Mouse (Mus musculus) midbrain, embryonic 15.5 days (tissue): ENCODE measurements around the gene Abhd17a. TPM values are rescaled to one million over a fixed set of nuclear protein-coding genes. Genes with fewer than 3 reads are reported as not detected.
"Not testable (repeated sequence)": the region's sequence is repeated elsewhere in the genome, so short reads cannot be mapped to it uniquely, and the experiment has no call there.

ENCODE experiments used
- ATAC-seq: fragments of 200-750 bp; cut with Nextera tagmentation; replicated peaks from 2 replicates; pipeline ENCODE4 v1.8.0; 2017; ENCODE audit warnings: moderate TSS enrichment
- H3K27ac ChIP-seq: fragments of 300-500 bp; sonication (generic); 2 replicates; pipeline ENCODE4 v1.5.1; 2015; ENCODE audit warnings: mild to moderate bottlenecking, inconsistent platforms
- H3K27me3 ChIP-seq: fragments of 300-500 bp; sonication (generic); replicated peaks from 2 replicates; pipeline ENCODE4 v1.6.1; 2015; ENCODE audit warnings: inconsistent platforms
- H3K36me3 ChIP-seq: fragments of 300-500 bp; sonication (generic); replicated peaks from 2 replicates; pipeline ENCODE4 v1.6.1; 2015; ENCODE audit warnings: inconsistent platforms
- H3K4me1 ChIP-seq: fragments of 300-500 bp; sonication (generic); 2 replicates; pipeline ENCODE4 v1.6.1; 2015; ENCODE audit warnings: inconsistent platforms
- H3K4me2 ChIP-seq: fragments of 300-500 bp; sonication (generic); 2 replicates; pipeline ENCODE4 v1.6.1; 2015; ENCODE audit warnings: inconsistent platforms, mild to moderate bottlenecking, moderate library complexity
- H3K4me3 ChIP-seq: fragments of 300-500 bp; sonication (generic); 2 replicates; pipeline ENCODE4 v1.5.1; 2015; ENCODE audit warnings: mild to moderate bottlenecking, inconsistent platforms
- H3K9ac ChIP-seq: fragments of 300-500 bp; sonication (generic); 2 replicates; pipeline ENCODE4 v1.6.1; 2015; ENCODE audit warnings: mild to moderate bottlenecking, inconsistent platforms
- H3K9me3 ChIP-seq: fragments of 300-500 bp; sonication (generic); 2 replicates; pipeline ENCODE4 v1.6.1; 2016; ENCODE audit warnings: inconsistent platforms
- WGBS: fragments of 180-500 bp; shearing (Covaris S2); methylation state at CpG from one replicate; pipeline ENCODE4 v1.1.7; 2015; ENCODE audit warnings: mixed read lengths; 5-methylcytosine and 5-hydroxymethylcytosine counted together
- polyA plus RNA-seq: library from polyadenylated mRNA; unstranded; fragments of >200 nt; fragmentation: Nextera tagmentation; extraction: Ambion mirVana; gene quantifications from 2 replicates; pipeline ENCODE4 v1.2.1, GENCODE M21; 2015

Abhd17a gene
- polyA plus RNA-seq, 1 experiment from 2014 or later = 126 TPM

DNA sequence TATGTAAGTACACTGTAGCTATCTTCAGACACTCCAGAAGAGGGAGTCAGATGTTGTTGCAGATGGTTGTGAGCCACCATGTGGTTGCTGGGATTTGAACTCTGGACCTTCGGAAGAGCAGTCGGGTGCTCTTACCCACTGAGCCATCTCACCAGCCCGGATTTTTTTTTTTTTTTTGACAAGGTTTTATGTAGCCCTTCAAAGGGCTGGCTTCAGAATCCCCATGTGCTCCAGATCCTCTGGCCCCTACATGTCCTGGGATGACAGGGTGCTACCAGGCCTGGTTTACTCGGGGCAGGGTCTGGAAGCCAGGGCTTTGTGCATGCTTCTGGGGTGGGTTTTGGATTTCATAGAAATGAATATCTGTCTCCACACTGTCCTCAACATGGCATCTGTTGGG, 15.6 kb upstream of the Abhd17a start, which contains the start of gene Gm49322:
Gene Gm49322 (plus strand): TSS at position 301 of the 400 bp plus-strand sequence.
- whole genome bisulfite sequencing = 86% methylated on average over 4 of the region's 4 CpGs
- not testable (repeated sequence) for H3K27me3 ChIP-seq

DNA sequence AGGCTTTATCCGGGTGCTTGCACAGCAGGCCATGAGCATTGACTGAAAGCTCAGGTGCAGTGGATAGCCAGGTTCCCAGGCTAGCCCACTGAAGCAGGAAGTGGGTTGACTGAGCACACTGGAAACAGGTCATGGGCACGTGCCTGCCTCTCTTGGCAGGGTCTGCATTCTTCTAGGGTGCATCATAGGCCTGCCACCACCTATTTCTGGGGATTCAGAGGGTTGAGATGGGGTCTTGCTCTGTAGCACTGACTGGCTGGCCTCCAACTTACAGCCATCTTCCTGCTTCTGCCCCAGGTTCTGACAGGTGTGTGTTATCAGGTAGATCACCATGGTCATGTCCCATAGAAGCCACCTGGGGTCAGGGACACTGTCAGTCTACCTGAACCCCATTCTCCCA, 14.8 kb upstream of the Abhd17a start:
- Histone ChIP-seq H3K36me3 (peaks cover 16% of the 10 kb centered on the region; the same call in 1 of the 2 replicates), H3K4me2 (no peak overlapping the region), H3K4me3 (no peak overlapping the region), H3K9ac (no peak overlapping the region), H3K27ac (no peak overlapping the region), H3K27me3 (no peaks in the 10 kb centered on the region), H3K9me3 (no peaks in the 10 kb centered on the region), H3K4me1 (peaks cover 19% of the 10 kb centered on the region)
- 92% methylated on average over 2 of the region's 2 CpGs for WGBS
- no peak for ATAC-seq

More for the DNA sequence above, 15.6 kb upstream of the Abhd17a start, which contains the start of gene Gm49322:
- ATAC-seq, H3K4me2 ChIP-seq, H3K9me3 ChIP-seq, H3K4me3 ChIP-seq, H3K27ac ChIP-seq, H3K9ac ChIP-seq: not testable (repeated sequence)
- H3K4me1 ChIP-seq = peaks cover 19% of the 10 kb centered on the region
- peaks cover 16% of the 10 kb centered on the region; the same call in 1 of the 2 replicates for H3K36me3 ChIP-seq

DNA sequence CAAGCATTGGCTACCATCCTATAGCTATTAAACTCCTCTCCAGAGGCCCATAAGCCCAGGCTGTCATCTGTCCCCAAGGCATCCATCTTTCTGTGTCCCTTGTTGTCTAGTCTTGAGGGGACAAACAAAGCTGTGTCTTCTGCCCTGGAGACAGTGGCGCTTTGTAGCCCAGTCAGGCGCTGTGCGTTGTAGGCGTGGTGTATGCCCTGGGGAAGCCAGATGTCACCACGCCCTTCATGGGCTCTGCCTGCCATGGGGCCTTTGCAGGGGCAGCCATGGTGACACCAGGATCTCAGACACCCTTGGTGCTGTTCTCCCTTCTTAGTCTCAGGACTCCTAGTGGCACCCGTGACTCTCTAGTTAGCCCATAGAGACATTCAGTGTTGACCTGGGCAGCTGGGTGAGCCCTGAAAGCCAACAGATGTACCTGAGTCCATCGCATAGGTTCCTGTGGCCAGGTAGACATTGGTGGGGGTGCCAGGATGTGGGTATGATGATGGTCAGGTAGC, 13.9 kb upstream of the Abhd17a start:
- Histone ChIP-seq H3K4me2 (peak overlapping the region; percentile 69), H3K27me3 (no peaks in the 10 kb centered on the region), H3K27ac (no peak overlapping the region), H3K36me3 (peaks cover 13% of the 10 kb centered on the region; the same call in 1 of the 2 replicates), H3K4me3 (peak overlapping the region; percentile 70; the same call in 1 of the 2 replicates), H3K9ac (peak overlapping the region; percentile 50), H3K4me1 (peaks cover 19% of the 10 kb centered on the region), H3K9me3 (no peaks in the 10 kb centered on the region)
- ATAC-seq = no peak
- WGBS = 93% methylated on average over 7 of the region's 7 CpGs

DNA sequence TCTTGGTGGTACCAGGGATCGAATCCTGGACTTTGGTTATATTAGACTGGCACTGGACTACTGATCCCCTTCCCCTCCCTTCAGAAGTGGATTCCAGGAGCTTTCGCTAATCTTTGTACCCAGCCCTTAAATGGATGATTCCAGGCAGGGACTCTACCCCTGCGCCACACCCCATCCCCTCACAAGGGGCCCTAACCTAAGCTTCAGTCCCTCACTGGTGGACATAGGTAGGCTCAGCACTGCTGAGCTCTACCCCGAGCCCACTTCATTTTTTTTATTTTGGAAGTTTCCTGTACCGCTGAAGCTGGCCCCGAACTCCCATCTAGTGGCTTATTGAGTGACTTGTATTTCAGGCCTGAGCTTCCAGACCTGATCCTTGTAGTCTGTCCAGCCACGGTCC, 13.2 kb upstream of the Abhd17a start:
- 32% methylated on average over 7 of the region's 7 CpGs for WGBS

DNA sequence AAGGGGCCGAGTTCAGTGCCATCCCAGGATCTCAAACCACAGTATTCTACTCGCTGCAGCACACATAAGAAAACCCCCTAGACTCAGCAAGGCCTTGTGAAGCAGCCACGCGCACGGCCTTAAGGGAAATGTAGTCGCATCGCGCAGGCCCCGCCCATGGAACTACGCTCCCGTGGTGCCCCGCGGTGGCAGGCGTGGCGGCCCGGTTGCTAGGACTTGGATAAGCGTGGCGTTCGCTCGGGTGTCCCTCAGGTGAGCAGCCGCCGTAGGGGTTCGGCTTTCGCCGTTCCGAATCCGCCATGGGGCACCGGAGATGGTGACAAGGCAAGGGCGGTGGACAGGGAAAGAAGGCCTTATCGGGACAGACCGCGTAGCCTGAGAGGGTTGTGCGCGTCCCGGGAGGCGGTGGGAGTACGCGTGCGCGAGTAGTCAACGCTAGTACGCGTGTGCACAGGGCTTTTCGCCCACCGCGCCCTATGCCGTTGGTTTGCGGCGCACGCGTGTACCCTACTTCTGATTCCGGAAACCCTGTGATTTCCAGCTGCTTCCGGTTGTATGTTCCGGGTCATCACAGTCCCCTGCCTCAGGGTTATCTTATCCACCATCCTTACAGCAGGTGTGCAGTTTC, 12.7 kb upstream of the Abhd17a start, which contains the start of the genes Scamp4 and Adat3:
Gene Scamp4 (plus strand): TSS at position 175 of the 628 bp plus-strand sequence.
Gene Adat3 (plus strand): TSS at position 183 of the 628 bp plus-strand sequence.
- peaks cover 19% of the 10 kb centered on the region for H3K4me1 ChIP-seq
- WGBS = under 1% methylated on average over 54 of the region's 54 CpGs

More for the DNA sequence above, 13.2 kb upstream of the Abhd17a start:
- Histone ChIP-seq H3K36me3 (peaks cover 13% of the 10 kb centered on the region; the same call in 1 of the 2 replicates), H3K4me1 (peaks cover 19% of the 10 kb centered on the region), H3K4me3 (peak overlapping the region; percentile 70), H3K4me2 (peak overlapping the region; percentile 69), H3K27me3 (no peaks in the 10 kb centered on the region), H3K9ac (peak overlapping the region; percentile 50), H3K27ac (peak overlapping the region; percentile 90), H3K9me3 (no peaks in the 10 kb centered on the region)
- ATAC-seq = peak; percentile 21

DNA sequence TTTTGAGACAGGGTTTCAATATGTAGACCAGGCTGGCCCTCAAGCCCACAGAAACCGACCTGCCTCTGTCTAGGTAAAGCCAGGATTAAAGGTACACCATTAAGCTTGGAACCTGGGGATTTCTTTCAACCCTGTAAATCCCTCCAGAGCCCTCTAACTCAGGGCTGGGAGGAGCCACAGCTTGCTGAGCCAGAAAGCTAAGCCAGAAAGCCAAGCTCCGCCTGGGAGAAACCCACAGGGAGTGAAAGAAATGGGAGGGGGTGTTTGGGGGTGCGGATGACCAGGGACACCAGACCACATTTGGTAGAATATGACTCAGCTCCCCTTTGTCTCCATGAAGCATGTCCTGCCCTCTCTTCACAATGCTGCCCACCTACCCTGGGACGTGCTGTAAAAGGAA, 6.2 kb upstream of the Abhd17a start:
- Histone ChIP-seq H3K9me3 (no peaks in the 10 kb centered on the region), H3K9ac (no peak overlapping the region), H3K27ac (no peak overlapping the region), H3K27me3 (no peaks in the 10 kb centered on the region), H3K4me3 (no peak overlapping the region), H3K4me2 (no peak overlapping the region), H3K4me1 (no peaks in the 10 kb centered on the region), H3K36me3 (no peaks in the 10 kb centered on the region)
- WGBS = 42% methylated on average over 4 of the region's 4 CpGs
- no peak for ATAC-seq

More for the DNA sequence above, 12.7 kb upstream of the Abhd17a start, which contains the start of the genes Scamp4 and Adat3:
- Histone ChIP-seq H3K27ac (peak within 1 kb of the TSS; percentile 90), H3K4me3 (peak within 1 kb of the TSS; percentile 70), H3K9me3 (no peaks in the 10 kb centered on the region), H3K27me3 (no peaks in the 10 kb centered on the region), H3K4me2 (peak within 1 kb of the TSS; percentile 69), H3K9ac (peak within 1 kb of the TSS; percentile 50), H3K36me3 (peaks cover 13% of the 10 kb centered on the region; the same call in 1 of the 2 replicates)
- peak; percentile 95 for ATAC-seq

DNA sequence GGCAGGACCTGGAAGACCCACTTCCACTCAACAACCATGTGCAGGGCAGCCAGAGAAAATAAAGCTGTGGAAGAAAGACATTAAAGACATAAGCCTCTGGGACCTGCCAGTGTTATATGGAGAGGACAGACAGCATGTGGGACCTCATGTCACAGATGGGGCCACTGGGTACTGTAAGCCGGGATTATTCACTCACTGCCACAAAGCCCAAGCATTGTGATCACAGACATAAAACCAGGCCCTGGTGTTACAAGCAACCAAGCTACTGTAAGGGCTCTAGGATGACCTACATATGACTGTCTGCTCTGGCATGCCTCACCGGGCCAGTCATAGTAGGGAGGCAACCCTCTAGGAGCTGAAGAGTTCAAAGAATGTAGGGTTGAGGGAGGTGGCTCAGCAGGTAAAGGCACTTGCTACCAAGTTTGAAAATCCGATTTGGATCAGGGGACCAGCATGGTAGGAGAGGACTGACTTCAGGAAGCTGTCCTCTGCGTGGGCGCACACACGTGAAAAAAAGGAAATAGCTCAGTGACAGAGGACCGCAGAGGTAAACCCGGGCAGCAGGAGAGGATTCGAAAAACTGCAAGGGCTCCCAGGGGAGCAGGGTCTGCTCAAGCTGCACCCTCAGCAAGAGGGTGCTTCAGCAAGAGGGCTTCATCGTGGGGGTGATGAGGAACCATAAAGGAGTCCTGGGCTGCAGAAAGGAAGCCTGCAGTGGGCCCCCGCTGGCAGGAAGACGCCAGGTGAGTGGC, 838 bp downstream of the Abhd17a start:
- Histone ChIP-seq H3K9me3 (no peaks in the 10 kb centered on the region), H3K4me1 (peaks cover 26% of the 10 kb centered on the region), H3K4me3 (peak overlapping the region; percentile 89), H3K27me3 (no peaks in the 10 kb centered on the region), H3K9ac (peak overlapping the region; percentile 89), H3K4me2 (peak overlapping the region; percentile 98), H3K27ac (peak overlapping the region; percentile 75), H3K36me3 (no peaks in the 10 kb centered on the region)
- WGBS = 21% methylated on average over 12 of the region's 12 CpGs
- peak; percentile 7 for ATAC-seq

DNA sequence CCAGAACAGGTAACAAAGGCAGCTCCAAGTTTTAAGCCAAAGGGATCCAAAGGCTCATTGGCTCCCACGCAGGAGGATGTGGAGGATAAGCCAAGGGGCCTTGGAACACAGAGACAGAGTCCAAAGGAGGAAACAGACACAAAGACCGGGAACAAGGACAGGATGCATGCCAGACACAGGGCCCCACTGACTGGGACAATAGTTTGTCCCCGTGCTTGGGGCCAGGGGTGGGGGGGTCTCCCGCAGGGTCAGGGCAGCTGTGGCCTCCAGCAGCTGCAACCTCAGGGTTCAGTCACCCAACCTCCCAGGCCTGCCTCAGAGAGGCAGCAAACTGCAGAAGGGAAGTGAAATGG, 2.9 kb downstream of the Abhd17a start:
- Histone ChIP-seq H3K9ac (no peak overlapping the region), H3K27ac (no peak overlapping the region), H3K4me2 (no peak overlapping the region), H3K9me3 (no peaks in the 10 kb centered on the region), H3K27me3 (no peaks in the 10 kb centered on the region), H3K4me1 (peaks cover 26% of the 10 kb centered on the region), H3K4me3 (no peak overlapping the region), H3K36me3 (no peaks in the 10 kb centered on the region)
- 33% methylated on average over 4 of the region's 4 CpGs for WGBS
- no peak for ATAC-seq

DNA sequence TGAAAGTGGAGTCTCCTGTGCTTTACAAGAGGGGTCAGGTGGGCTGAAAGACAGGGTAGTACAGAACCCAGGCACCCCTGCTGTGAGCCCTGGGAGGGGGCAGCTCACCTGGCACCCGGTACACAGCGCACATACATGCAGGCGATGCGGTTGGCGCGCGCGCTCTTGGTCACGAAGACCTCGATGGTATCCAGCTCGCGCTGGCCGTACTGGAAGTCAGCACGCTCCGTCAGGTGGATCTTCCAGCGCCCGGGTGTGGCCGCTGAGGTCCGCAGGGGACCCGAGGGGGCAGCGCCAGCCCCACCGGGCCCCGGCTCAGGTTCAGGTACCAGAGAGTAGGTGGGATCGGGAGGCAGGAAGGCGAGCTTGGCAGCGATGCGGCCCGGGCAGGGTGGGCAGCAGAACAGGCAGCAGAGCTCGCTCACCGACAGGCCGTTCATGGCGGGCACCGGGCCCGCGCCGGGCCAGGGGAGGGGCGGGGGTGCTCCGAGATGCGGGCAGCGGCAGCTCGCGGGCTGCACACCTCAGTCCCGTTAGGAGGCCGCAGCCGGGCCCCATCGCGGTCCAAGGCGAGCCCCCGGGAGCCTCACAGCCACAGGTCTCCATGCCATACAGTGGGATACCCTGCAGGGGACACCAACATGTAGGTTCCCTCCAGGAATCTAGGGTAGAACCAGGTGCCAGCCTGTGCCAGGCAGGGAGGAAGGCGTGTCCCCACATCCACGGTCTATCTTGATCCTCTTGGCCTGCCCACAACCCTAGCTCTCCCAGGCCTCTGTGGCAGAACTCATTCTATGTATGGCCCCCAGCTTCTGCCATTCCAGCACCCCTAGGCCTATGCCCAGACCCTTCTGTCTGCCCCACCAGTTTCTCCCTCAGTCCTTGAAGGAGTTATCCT, 3.5 kb downstream of the Abhd17a start:
- H3K27me3 ChIP-seq = no peaks in the 10 kb centered on the region
- no peaks in the 10 kb centered on the region for H3K9me3 ChIP-seq
- WGBS = 95% methylated on average over 50 of the region's 51 CpGs
- H3K4me3 ChIP-seq = no peak overlapping the region
- H3K4me2 ChIP-seq = no peak overlapping the region
- H3K36me3 ChIP-seq = no peaks in the 10 kb centered on the region
- peaks cover 26% of the 10 kb centered on the region for H3K4me1 ChIP-seq
- no peak for ATAC-seq
- H3K27ac ChIP-seq = no peak overlapping the region
- H3K9ac ChIP-seq = no peak overlapping the region

DNA sequence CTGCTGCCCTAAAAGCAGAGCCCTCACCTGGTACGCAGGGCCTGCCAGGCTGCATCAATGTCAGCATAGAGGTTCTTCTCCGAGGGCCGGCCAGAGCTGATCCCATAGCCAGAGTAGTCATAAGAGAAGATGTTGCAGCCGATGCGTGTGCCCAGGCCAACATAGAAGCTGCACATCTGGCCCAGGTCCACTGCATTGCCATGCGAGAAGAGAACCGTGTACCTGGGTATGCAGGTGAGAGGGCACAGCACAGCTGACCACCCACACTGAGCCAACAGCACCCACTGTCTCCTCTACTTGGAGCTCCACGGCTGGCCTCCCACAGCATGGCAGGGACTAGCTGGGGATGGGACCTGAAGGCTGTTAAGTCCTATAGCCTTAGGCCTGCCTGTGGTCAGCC, 4.6 kb downstream of the Abhd17a start:
- no peak overlapping the region for H3K27ac ChIP-seq
- no peak for ATAC-seq
- H3K9ac ChIP-seq = no peak overlapping the region
- 94% methylated on average over 8 of the region's 8 CpGs for WGBS
- no peaks in the 10 kb centered on the region for H3K9me3 ChIP-seq
- H3K4me2 ChIP-seq = no peak overlapping the region
- H3K36me3 ChIP-seq = no peaks in the 10 kb centered on the region
- H3K4me1 ChIP-seq = peaks cover 26% of the 10 kb centered on the region
- no peaks in the 10 kb centered on the region for H3K27me3 ChIP-seq
- no peak overlapping the region for H3K4me3 ChIP-seq

DNA sequence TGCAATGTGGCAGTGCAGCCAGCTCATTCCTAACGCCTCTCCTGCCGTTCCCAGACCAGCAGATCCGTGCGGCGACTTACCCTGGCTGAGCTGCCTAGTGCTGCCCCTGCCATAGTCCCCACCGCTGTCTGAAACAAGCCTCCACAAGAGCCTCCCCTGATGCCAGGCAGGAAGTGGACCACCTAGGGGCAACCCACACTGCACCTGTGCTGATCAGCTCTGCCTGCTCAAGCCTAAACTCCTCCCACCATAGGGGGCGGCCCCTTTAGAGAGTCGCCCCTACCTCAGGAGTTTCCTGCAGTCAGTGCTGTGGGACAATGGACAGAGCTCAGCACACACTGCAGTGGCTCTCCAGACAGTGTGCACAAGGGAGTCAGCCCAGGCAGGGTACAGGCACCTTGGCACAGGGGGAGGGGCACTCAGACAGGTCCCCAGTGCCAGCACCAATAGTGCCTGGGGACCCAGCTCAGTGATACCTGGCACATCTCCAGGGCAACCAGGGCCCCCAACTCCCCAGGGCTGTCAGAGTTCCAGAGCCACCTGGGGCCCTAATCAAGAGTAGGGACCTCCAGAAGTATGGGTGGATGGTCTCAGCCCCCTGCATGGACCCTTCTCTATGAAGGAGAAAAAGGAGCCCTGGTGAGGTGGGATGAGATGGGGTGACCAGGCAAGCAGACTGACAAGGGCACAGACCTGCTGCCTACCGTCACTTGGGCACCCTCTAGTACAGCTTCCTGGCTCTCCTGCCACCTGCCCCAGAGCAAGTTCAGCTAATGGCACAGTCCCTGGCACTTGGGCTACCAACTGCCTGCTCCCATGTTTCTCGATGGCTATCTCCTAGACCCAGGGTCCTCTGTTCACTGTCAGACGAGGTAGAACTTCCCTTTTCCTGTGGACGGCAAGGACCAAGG, 5.2 kb downstream of the Abhd17a start:
- H3K36me3 ChIP-seq = no peaks in the 10 kb centered on the region
- ATAC-seq = no peak
- H3K4me1 ChIP-seq = peaks cover 26% of the 10 kb centered on the region
- H3K9ac ChIP-seq = no peak overlapping the region
- no peak overlapping the region for H3K4me3 ChIP-seq
- no peak overlapping the region for H3K27ac ChIP-seq
- 71% methylated on average over 12 of the region's 12 CpGs for WGBS
- H3K27me3 ChIP-seq = no peaks in the 10 kb centered on the region
- no peaks in the 10 kb centered on the region for H3K9me3 ChIP-seq
- no peak overlapping the region for H3K4me2 ChIP-seq
